Mouse (Mus musculus) hindbrain, embryonic 15.5 days (tissue): ENCODE measurements at regions not wholly inside any gene's neighbourhood (a gene's known extent, or its start where the extent isn't known, plus 50 kb on each side); places are given as distances from the start of the nearest gene placed in this dataset.

ENCODE experiments used
- ATAC-seq: fragments of 200-750 bp; cut with Nextera tagmentation; 2 replicates; pipeline ENCODE4 v1.8.0; 2017; ENCODE audit warnings: low read depth, moderate number of reproducible peaks, moderate TSS enrichment; ENCODE audit not compliant: low FRiP score
- H3K27ac ChIP-seq: fragments of 300-500 bp; sonication (generic); replicated peaks from 2 replicates; pipeline ENCODE4 v1.5.1; 2015; ENCODE audit warnings: mild to moderate bottlenecking, inconsistent platforms
- H3K27me3 ChIP-seq: fragments of 300-500 bp; sonication (generic); 2 replicates; pipeline ENCODE4 v1.6.1; 2015; ENCODE audit warnings: control low read depth, inconsistent platforms
- H3K36me3 ChIP-seq: fragments of 300-500 bp; sonication (generic); 2 replicates; pipeline ENCODE4 v1.6.1; 2015; ENCODE audit warnings: control low read depth, inconsistent platforms
- H3K4me1 ChIP-seq: fragments of 300-500 bp; sonication (generic); replicated peaks from 2 replicates; pipeline ENCODE4 v1.6.1; 2015; ENCODE audit warnings: control low read depth, inconsistent platforms
- H3K4me2 ChIP-seq: fragments of 300-500 bp; sonication (generic); 2 replicates; pipeline ENCODE4 v1.6.1; 2015; ENCODE audit warnings: moderate library complexity, mild to moderate bottlenecking, inconsistent platforms
- H3K4me3 ChIP-seq: fragments of 300-500 bp; sonication (generic); 2 replicates; pipeline ENCODE4 v1.5.1; 2015; ENCODE audit warnings: mild to moderate bottlenecking, inconsistent platforms
- H3K9ac ChIP-seq: fragments of 300-500 bp; sonication (generic); 2 replicates; pipeline ENCODE4 v1.6.1; 2015; ENCODE audit warnings: inconsistent platforms
- H3K9me3 ChIP-seq: fragments of 300-500 bp; sonication (generic); 2 replicates; pipeline ENCODE4 v1.6.1; 2016; ENCODE audit warnings: control low read depth, inconsistent platforms
- whole genome bisulfite sequencing: fragments of 180-500 bp; shearing (Covaris S2); methylation state at CpG from one replicate; pipeline ENCODE4 v1.1.7; 2015; 5-methylcytosine and 5-hydroxymethylcytosine counted together

DNA sequence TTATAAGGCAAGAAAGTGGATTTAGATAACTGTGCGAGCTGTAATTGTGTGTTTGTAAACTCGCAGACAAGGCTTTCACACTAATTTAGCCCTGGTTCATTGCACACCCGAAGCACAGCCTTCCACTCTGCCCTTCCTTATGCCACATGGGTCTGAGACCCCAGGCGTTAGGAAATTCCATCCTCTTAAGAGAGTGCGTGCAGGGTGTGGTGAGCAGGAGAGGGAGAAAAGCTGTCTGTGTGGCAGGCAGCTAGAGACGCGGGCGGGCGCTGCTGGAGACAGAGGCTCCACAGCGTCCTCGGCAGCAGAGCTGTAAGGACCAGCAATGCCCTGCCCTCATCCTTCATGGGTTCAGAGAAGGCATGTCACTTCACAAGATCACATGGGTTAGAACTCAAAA, 176.6 kb upstream of the Dapk1 start:
- Histone ChIP-seq H3K9me3 (no peaks in the 10 kb centered on the region), H3K4me2 (no peak overlapping the region), H3K9ac (no peak overlapping the region), H3K4me1 (peaks cover 3% of the 10 kb centered on the region; the same call in 1 of the 2 replicates), H3K4me3 (no peak overlapping the region), H3K36me3 (no peaks in the 10 kb centered on the region), H3K27ac (no peak overlapping the region), H3K27me3 (0 out of 2 replicates have a peak, but pooled peaks cover 2% of the 10 kb centered on the region)
- ATAC-seq = no peak
- WGBS = 46% methylated on average over 11 of the region's 11 CpGs

DNA sequence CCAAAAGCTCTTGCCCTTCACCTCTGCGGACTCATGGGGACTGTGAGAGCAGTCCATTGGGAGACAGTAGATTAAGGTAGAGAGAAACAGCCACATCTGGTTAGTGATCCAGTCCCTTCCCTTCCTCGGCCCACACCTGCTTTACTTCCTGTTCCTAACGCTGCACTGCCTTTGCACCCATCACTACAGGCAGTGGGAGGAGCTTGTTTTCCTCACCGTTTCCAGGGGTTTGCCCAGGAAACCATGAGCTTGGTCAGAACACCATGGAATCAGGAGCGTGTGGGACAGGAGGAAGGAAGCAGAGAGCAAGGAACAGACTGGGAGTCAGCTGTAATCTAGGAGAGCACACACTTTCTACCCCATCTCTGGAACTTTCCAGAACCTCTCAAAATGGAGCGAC, 176.2 kb upstream of the Dapk1 start:
- 76% methylated on average over 6 of the region's 6 CpGs for WGBS
- Histone ChIP-seq H3K27ac (no peak overlapping the region), H3K4me3 (no peak overlapping the region), H3K27me3 (0 out of 2 replicates have a peak, but pooled peaks cover 2% of the 10 kb centered on the region), H3K4me1 (peaks cover 3% of the 10 kb centered on the region; the same call in 1 of the 2 replicates), H3K4me2 (no peak overlapping the region), H3K9ac (no peak overlapping the region), H3K9me3 (no peaks in the 10 kb centered on the region), H3K36me3 (no peaks in the 10 kb centered on the region)
- no peak for ATAC-seq

DNA sequence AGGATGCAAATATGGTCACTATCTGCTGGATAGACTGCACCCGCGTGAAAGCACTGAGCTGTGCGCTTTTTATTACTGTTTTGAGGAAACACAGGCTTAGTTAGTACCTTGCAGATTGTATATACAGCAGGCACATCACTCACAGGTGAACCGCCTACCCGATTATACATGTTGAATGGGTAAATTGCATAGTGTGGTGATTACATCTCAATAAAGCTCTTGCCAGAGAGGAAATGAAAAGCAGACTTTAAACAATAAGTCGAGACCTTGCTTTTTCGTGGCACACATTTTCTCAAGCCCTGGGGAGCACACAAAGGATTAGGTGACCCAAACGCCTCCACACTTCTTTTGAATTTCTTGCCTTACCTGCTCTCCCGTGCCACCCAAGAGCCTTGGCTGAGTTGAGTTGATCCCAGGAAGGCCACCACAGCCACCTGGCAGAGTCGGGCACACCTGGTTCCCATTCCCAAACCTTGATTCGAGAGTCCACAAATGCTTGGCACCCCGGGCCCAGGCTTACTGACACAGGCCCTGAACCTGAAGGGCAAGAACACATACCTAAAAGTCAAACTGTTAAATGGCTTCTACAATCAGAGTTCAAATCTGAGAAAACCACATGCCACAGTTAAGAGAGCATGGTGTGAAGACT, 175.4 kb upstream of the Dapk1 start:
- no peaks in the 10 kb centered on the region for H3K27me3 ChIP-seq
- H3K4me1 ChIP-seq = no peaks in the 10 kb centered on the region; the same call in 1 of the 2 replicates
- H3K36me3 ChIP-seq = no peaks in the 10 kb centered on the region
- H3K4me3 ChIP-seq = no peak overlapping the region
- WGBS = 93% methylated on average over 12 of the region's 12 CpGs
- no peak overlapping the region for H3K27ac ChIP-seq
- no peaks in the 10 kb centered on the region for H3K9me3 ChIP-seq
- H3K9ac ChIP-seq = no peak overlapping the region
- ATAC-seq = no peak
- no peak overlapping the region for H3K4me2 ChIP-seq

DNA sequence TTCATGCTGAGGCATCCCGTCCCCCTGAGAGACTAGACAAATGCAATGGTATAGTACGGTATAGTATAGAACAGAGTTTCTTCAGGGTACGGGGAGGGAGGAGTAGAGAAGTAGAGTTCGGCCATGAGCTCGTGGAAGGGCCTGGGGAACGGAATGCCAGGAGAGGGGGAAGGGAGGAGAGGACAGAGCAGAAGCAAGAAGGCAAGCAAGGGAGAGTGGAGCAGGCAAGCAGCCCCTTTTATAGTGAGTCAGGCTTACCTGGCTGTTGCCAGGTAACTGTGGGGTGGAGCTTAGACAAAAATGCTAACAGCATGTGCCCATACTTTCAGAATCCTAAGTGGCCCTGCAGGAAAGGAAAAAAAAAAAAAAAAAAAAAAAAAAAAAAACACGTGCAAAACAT, 174.7 kb upstream of the Dapk1 start:
- ATAC-seq = peak; percentile 45; the same call in 1 of the 2 replicates
- 59% methylated on average over 7 of the region's 7 CpGs for WGBS
- Histone ChIP-seq H3K9me3 (no peaks in the 10 kb centered on the region), H3K4me1 (no peaks in the 10 kb centered on the region; the same call in 1 of the 2 replicates), H3K4me3 (no peak overlapping the region), H3K9ac (no peak overlapping the region), H3K27me3 (no peaks in the 10 kb centered on the region), H3K4me2 (no peak overlapping the region), H3K27ac (no peak overlapping the region), H3K36me3 (no peaks in the 10 kb centered on the region)

DNA sequence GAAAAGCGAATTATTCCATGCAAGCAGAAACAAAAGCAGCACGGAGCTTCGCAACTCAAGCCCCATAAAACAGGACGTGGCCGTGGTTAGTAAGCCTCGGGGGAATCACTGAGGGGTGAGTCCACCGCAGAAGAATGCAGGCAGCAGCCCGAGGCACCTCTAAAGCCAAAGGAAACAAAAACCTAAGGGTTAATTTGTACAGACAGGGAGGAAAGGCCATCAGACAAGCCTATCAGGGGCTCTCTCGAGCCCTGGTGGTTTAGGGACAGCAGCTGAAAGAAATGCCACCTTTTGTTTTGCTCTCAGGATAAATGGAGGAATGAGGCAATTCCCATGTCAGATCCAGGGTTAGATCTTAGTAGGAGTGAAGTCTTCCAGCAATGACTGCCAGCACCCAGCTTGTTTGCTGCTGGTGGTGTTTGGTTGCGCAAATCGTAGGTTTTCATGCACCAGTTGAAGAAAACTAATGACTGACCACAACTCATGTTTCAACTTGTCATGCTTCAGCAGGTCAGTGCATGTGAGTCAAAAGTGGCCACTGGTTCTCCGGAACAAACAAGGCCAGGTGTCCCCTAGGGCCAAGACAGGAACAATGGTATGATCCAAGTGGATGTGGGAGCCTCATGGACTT, 173.9 kb upstream of the Dapk1 start:
- WGBS = 26% methylated on average over 12 of the region's 12 CpGs
- H3K36me3 ChIP-seq = no peaks in the 10 kb centered on the region
- H3K4me2 ChIP-seq = peak overlapping the region; percentile 20
- no peak overlapping the region for H3K9ac ChIP-seq
- no peaks in the 10 kb centered on the region for H3K27me3 ChIP-seq
- no peak overlapping the region for H3K4me3 ChIP-seq
- H3K4me1 ChIP-seq = no peaks in the 10 kb centered on the region; the same call in 1 of the 2 replicates
- H3K27ac ChIP-seq = no peak overlapping the region
- no peak for ATAC-seq
- no peaks in the 10 kb centered on the region for H3K9me3 ChIP-seq

DNA sequence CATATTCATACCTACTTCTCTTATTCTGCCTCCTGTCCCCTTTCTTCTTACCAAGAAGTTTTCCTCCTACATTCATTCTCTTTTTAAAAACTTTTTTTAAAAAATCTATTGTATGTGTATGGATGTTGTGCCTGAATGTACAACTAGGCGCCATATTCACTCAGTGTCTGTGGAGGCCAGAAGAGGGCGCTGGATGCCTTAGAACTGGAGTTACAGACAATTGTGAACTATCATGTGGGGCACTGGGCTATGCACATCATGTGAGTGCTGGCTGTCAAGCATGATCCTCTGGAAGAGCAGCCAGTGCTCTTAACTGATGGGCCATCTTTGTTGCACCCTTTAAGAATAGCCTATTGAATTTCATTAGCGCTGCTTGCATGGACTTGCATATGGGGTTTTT, 172.6 kb upstream of the Dapk1 start:
- no peaks in the 10 kb centered on the region for H3K27me3 ChIP-seq
- H3K4me3 ChIP-seq = no peak overlapping the region
- no peak overlapping the region for H3K27ac ChIP-seq
- ATAC-seq = no peak
- H3K9me3 ChIP-seq = no peaks in the 10 kb centered on the region
- H3K9ac ChIP-seq = no peak overlapping the region
- no peaks in the 10 kb centered on the region; the same call in 1 of the 2 replicates for H3K4me1 ChIP-seq
- WGBS = 86% methylated on average over 3 of the region's 3 CpGs
- H3K4me2 ChIP-seq = no peak overlapping the region
- H3K36me3 ChIP-seq = no peaks in the 10 kb centered on the region

DNA sequence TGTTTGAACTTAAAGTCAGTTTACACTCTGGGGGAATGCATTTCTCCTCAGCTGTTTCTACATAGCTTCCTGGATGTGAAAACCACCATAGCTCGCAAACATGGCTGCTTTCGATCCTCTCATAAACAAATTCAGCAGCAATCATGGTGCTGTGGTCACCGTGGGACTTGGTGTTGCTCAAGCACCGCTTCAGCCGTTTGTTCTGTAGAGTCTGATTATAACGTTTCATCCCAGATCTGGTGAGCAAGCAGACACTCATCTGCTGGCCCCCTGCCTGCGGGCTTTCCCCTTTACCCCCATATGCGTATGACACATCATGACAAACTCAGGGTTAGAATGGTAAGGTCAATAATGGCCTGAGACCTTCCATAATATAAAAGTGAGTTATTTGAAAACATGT, 170.3 kb upstream of the Dapk1 start:
- 93% methylated on average over 8 of the region's 8 CpGs for WGBS
- no peaks in the 10 kb centered on the region; the same call in 1 of the 2 replicates for H3K4me1 ChIP-seq
- H3K9me3 ChIP-seq = no peaks in the 10 kb centered on the region
- no peak overlapping the region for H3K9ac ChIP-seq
- H3K4me2 ChIP-seq = no peak overlapping the region
- no peaks in the 10 kb centered on the region for H3K36me3 ChIP-seq
- no peak overlapping the region for H3K4me3 ChIP-seq
- no peaks in the 10 kb centered on the region for H3K27me3 ChIP-seq
- ATAC-seq = no peak
- H3K27ac ChIP-seq = no peak overlapping the region

DNA sequence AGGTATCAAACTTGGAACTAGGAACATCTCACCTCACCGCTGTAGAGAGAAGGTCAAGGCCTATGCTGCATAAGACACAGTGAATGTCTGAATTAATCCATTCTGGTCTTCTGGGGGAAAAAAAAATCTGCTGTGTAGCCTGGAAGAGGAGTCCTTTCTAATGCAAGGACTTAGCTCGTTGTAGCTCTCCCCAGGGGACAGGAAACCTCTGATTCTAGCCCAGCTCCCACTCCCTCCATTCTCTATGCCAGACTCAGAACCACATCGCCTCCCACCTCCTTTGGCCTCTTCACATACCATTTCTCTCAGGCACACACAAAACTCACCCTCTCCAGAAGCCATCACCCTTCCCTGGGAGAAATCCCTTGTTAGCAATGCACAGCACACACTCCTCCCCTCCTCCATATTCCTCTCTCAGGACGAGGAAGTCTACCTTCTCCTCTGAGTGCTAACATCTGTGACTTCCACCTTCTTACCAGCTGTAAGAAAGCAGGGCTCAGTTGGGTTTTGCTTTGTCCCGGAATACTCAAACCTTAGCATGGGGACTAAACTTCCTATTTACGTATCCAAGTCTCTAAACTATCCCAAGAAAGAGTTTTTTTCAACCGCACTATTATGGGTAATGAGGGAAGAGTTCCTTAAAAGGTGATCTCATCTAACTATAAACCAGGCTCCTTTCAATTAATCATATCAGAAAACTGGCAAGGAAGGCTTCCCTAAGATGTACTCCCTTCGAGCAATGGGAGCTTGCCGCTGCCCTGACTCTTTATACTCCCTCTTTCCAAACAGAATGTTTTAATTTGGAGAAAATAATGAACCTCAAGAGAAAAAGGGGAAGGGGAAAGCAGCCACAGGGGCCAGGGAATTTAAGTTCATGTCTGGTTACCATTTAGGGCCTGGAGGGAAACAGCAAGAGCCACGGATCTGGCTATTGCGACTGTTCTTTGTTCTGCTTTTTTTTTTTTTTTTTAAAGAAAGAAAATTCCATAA, 167.2 kb upstream of the Dapk1 start:
- no peaks in the 10 kb centered on the region for H3K4me1 ChIP-seq
- no peak overlapping the region for H3K4me3 ChIP-seq
- H3K27ac ChIP-seq = no peak overlapping the region
- H3K36me3 ChIP-seq = no peaks in the 10 kb centered on the region
- H3K9me3 ChIP-seq = no peaks in the 10 kb centered on the region
- H3K4me2 ChIP-seq = no peak overlapping the region
- ATAC-seq = no peak
- WGBS = 70% methylated on average over 11 of the region's 11 CpGs
- H3K9ac ChIP-seq = no peak overlapping the region
- H3K27me3 ChIP-seq = no peaks in the 10 kb centered on the region

DNA sequence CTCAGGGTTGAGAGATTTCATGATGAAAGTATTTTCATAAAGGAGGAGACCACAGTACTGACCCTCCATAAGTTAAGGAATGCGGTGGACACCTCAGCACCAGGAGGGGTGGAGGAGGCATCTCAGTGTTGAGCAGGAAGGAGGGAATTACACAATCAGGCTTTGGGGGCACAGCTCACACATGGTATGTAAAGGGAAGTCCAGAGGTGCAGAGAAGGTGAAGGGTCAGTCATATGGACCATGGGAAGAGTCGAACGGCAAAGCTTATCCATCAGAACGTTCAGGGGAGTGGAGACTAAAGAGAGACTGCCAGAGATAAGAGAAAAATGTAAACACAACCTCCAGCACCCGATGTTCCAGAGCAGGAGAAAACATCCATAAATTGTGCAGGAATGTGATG, 166.4 kb upstream of the Dapk1 start:
- WGBS = 88% methylated on average over 5 of the region's 5 CpGs
- H3K4me1 ChIP-seq = no peaks in the 10 kb centered on the region
- no peaks in the 10 kb centered on the region for H3K27me3 ChIP-seq
- H3K27ac ChIP-seq = no peak overlapping the region
- no peak overlapping the region for H3K4me3 ChIP-seq
- no peaks in the 10 kb centered on the region for H3K9me3 ChIP-seq
- H3K36me3 ChIP-seq = no peaks in the 10 kb centered on the region
- no peak overlapping the region for H3K9ac ChIP-seq
- no peak overlapping the region for H3K4me2 ChIP-seq
- ATAC-seq = no peak

DNA sequence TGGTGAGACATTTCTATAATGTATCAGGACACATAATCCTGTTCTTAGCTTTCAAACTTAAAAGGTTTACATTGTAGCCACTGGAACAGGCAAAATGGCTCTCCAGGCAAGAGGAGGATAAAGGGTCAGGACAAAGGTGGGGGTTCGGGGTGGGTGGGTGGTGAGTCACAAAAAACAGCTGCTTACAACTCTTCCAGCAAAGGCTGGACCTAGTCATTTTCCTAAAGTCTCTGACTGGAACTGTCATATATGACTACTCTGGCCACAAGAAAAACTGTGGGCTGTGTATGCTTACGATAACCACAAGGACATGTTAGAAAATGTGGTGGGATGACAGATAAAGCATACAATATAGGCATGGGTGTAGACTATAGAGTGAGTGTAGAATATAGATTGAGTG, 163.6 kb upstream of the Dapk1 start:
- Histone ChIP-seq H3K27me3 (no peaks in the 10 kb centered on the region), H3K4me1 (no peaks in the 10 kb centered on the region), H3K9me3 (no peaks in the 10 kb centered on the region), H3K27ac (no peak overlapping the region), H3K4me2 (no peak overlapping the region), H3K4me3 (no peak overlapping the region), H3K36me3 (no peaks in the 10 kb centered on the region), H3K9ac (no peak overlapping the region)
- no peak for ATAC-seq
- WGBS = 94% methylated on average over 2 of the region's 2 CpGs

DNA sequence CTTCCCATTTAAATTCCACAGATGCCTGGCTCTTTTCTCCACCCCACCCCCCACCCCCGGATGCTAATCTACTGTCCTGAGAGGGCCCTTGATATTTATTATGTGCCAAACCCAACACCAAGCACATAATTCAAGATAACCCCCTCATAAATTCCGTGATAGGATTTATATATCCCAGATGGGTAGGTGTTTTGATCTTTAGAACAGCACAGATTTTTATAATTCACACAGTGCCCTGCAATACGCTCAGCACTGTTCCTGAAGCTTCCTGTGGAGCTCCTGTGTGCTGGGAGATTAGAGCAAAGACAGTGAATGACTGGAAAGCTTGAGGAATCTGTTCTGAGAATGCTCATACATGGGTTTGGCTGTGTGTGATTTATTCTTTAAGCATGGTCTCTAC, 161.2 kb upstream of the Dapk1 start:
- WGBS = 61% methylated on average over 3 of the region's 3 CpGs
- no peaks in the 10 kb centered on the region for H3K4me1 ChIP-seq
- no peaks in the 10 kb centered on the region for H3K27me3 ChIP-seq
- H3K27ac ChIP-seq = no peak overlapping the region
- H3K36me3 ChIP-seq = no peaks in the 10 kb centered on the region
- H3K9me3 ChIP-seq = no peaks in the 10 kb centered on the region
- no peak for ATAC-seq
- no peak overlapping the region for H3K4me3 ChIP-seq
- H3K4me2 ChIP-seq = no peak overlapping the region
- H3K9ac ChIP-seq = no peak overlapping the region

DNA sequence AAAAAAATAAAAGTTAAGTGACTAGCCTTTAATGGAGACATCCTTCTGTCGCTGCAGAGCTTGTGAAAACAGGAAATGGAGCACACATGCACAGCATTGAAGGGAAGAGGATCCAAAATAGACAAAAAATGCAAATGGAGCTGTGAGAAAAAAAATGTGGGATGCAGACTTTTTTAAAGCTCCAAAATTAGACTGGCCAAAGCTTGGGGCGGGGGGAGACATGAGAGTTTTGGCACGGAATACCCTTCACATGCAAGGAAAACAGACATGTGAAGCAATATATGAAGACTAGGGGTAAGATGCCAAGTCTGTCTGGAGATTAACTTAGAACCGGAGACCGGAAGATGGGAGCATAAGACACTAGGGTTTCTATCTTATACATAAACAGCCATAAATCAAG, 156.6 kb upstream of the Dapk1 start:
- no peak overlapping the region for H3K4me2 ChIP-seq
- 91% methylated on average over 5 of the region's 5 CpGs for WGBS
- no peaks in the 10 kb centered on the region for H3K36me3 ChIP-seq
- H3K9me3 ChIP-seq = no peaks in the 10 kb centered on the region
- H3K27me3 ChIP-seq = no peaks in the 10 kb centered on the region
- no peaks in the 10 kb centered on the region for H3K4me1 ChIP-seq
- no peak overlapping the region for H3K9ac ChIP-seq
- no peak overlapping the region for H3K4me3 ChIP-seq
- no peak for ATAC-seq
- no peak overlapping the region for H3K27ac ChIP-seq
